Mouse (Mus musculus) small intestine, adult 2 months (tissue): ENCODE measurements around the gene Gsdmc4. TPM values are rescaled to one million over a fixed set of nuclear protein-coding genes. Genes with fewer than 3 reads are reported as not detected.
A peak's percentile ranks its signal among the peaks of the same experiment; 100 is the strongest.
"Not testable (repeated sequence)": the region's sequence is repeated elsewhere in the genome, so short reads cannot be mapped to it uniquely, and the experiment has no call there.

ENCODE experiments used
- H3K27ac ChIP-seq: fragments of 200-500 bp; 2 replicates; pipeline ENCODE4 v1.5.1; 2012; ENCODE audit warnings: low read depth, low read length, control low read depth, inconsistent platforms; ENCODE audit not compliant: insufficient read depth
- H3K27me3 ChIP-seq: fragments of 200-500 bp; 2 replicates; pipeline ENCODE4 v1.6.1; 2012; ENCODE audit warnings: mild to moderate bottlenecking, moderate library complexity, low read length, inconsistent platforms; ENCODE audit not compliant: control insufficient read depth, insufficient read depth
- H3K36me3 ChIP-seq: fragments of 200-500 bp; 2 replicates; pipeline ENCODE4 v1.6.1; 2012; ENCODE audit warnings: mild to moderate bottlenecking, low read length, control low read depth, inconsistent platforms; ENCODE audit not compliant: control insufficient read depth, insufficient read depth
- H3K4me1 ChIP-seq: fragments of 200-500 bp; 2 replicates; pipeline ENCODE4 v1.6.1; 2012; ENCODE audit warnings: low read length, inconsistent platforms, mixed read lengths; ENCODE audit not compliant: control insufficient read depth, insufficient read depth, insufficient read length
- H3K4me3 ChIP-seq: fragments of 200-500 bp; 2 replicates; pipeline ENCODE4 v1.5.1; 2012; ENCODE audit warnings: low read depth, mild to moderate bottlenecking, control low read depth, inconsistent platforms, low read length, moderate library complexity
- CTCF ChIP-seq: fragments of 200-500 bp; IDR thresholded peaks from 2 replicates; pipeline ENCODE4 v1.5.1; 2012; ENCODE audit warnings: low read depth, mild to moderate bottlenecking, control low read depth, inconsistent platforms, low read length, moderate library complexity, mixed read lengths; ENCODE audit not compliant: insufficient replicate concordance, insufficient read length; ENCODE audit errors: extremely low read depth
- WGBS: fragments of 180-500 bp; shearing (Covaris S2); methylation state at CpG from one replicate; pipeline ENCODE4 v1.1.7; 2018; 5-methylcytosine and 5-hydroxymethylcytosine counted together
- polyA plus RNA-seq: library from polyadenylated mRNA; depleted of rRNA; stranded (reverse); fragments of >200 nt; gene quantifications from 2 replicates; pipeline ENCODE4 v1.2.3, GENCODE M21; 2012; rRNA removed

The Gsdmc4 gene
- polyA plus RNA-seq, 1 experiment: 30.6 TPM

DNA sequence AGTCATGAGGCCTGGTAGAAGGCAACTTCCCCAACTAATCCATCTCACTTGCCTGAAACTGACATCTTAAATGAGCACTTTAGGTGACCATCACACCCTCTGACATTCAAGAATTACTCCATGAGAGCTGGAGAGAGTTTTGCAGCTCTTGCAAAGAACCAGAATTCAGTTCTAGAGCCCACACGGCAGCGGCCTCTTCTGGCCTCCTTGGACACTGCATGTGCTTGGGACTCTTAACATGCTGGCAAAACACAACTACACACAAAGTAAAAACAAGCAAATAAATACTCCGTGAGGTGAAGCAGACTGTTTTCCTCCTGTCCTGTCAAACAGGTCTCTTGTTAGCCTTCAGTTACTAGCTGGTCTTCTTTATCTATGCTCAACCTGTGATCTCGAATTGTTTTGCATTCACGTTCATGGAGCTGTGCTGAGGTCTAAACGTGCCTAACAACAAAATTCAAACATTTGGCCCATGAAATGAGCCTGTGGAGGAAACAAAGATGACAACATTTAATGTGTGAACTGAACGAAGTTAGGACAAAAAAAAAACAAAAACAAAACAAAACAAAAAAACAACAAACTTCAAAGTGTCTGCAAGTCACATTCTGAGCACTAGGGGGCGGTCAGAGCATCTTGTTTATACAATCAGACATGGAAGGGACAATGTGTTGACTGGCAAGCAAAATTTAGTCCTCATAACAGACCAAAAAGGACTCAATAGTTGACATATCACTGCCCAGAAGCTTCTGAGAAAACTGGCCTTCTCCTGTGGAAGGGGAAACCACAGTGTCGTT is 16.3 kb downstream of the Gsdmc4 start:
- not testable (repeated sequence) for H3K4me3 ChIP-seq, H3K36me3 ChIP-seq, H3K27me3 ChIP-seq, H3K4me1 ChIP-seq, H3K27ac ChIP-seq
- 19% methylated on average over 9 of the region's 9 CpGs for WGBS
- TF ChIP-seq CTCF: peak; percentile 71; the same call in 1 of the 2 replicates

GRCm38 (mm10) chr15:63888440-63888839 is 23.7 kb downstream of the Gsdmc4 start:
- not testable (repeated sequence) for H3K4me1 ChIP-seq, H3K4me3 ChIP-seq, H3K27ac ChIP-seq, H3K36me3 ChIP-seq, H3K27me3 ChIP-seq
- 66% methylated on average over 5 of the region's 5 CpGs for WGBS

DNA sequence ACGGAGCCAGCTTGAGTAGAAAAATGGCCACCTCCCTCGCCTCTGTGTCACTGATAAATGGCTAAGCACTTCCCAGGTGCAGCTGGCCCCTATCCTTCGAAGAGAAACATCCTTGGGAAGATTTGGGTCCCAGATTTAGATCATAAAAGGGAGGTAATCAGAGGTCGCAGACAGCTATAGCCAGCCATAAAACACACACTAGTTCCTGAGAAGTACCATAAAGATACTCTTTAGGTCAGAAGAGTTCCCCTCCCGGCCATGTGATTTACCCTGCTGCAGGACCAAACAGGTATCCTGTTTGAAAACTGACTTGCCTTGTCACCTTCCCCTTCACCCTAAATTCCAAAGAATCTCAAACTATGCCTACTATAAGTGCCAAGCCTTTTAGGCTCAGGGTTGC is 24.1 kb downstream of the Gsdmc4 start:
- H3K4me1 ChIP-seq, H3K27me3 ChIP-seq, H3K36me3 ChIP-seq, H3K4me3 ChIP-seq, H3K27ac ChIP-seq: not testable (repeated sequence)
- WGBS: no CpG with 5 or more reads among the region's 5 CpGs

DNA sequence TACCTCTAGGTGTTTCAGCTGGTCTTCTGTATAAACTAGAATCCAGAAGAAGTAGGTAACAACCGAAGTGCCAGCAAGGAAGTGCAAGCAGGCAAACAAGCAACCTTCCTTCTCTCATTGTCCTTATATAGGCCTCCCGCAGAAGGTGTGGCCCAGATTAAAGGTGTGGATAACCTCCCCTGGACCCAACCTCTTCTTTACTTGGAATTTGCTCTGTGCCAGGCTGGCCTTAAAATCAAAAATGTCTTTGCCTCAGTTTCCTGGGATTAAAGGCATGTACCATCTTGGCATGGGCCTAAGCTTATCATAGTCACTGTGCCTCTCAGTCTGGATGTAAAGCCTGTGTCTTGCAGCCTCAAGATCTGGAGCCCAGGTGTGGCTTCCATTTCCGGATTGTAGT is 33.6 kb downstream of the Gsdmc4 start, which contains the start of gene Gsdmc3:
Gene Gsdmc3 (minus strand): TSS at position 101 of the 400 bp plus-strand sequence.
- not testable (repeated sequence) for H3K27ac ChIP-seq, H3K4me3 ChIP-seq, H3K36me3 ChIP-seq, H3K27me3 ChIP-seq, H3K4me1 ChIP-seq
- WGBS: 81% methylated on average over 1 of the region's 3 CpGs

- H3K27me3 ChIP-seq, H3K4me1 ChIP-seq, H3K4me3 ChIP-seq, H3K27ac ChIP-seq, H3K36me3 ChIP-seq: not testable (repeated sequence)
Observed at GRCm38 (mm10) chr15:63876160-63876559, 35.9 kb downstream of the Gsdmc4 start.

DNA sequence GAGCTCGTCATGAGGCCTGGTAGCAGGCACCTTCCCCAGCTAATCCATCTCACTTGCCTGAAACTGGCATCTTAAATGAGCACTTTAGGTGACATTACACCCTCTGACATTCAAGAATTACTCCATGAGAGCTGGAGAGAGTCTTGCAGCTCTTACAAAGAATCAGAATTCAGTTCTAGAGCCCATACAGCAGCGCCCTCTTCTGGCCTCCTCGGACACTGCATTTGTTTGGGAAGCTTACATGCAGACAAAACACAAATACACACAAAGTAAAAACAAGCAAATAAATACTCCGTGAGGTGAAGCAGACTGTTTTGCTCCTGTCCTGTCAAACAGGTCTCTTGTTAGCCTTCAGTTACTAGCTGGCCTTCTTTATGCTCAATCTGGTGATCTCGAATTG is 50.1 kb downstream of the Gsdmc4 start:
- H3K4me1 ChIP-seq, H3K36me3 ChIP-seq, H3K4me3 ChIP-seq, H3K27me3 ChIP-seq, H3K27ac ChIP-seq: not testable (repeated sequence)
- WGBS: 38% methylated on average over 5 of the region's 5 CpGs
- TF ChIP-seq CTCF: peak; percentile 14; the same call in 1 of the 2 replicates

Other genes starting within 250 kb of the Gsdmc4 start
- 0.84 and 19.1 TPM in 2 replicates for gene Gsdmc2, start 67.1 kb downstream of the Gsdmc4 start, polyA plus RNA-seq
- 0.17 and 6.3 TPM in 2 replicates for gene Gsdmc3, start 33.7 kb downstream of the Gsdmc4 start, polyA plus RNA-seq
- gene Fam49b, start 148.2 kb upstream of the Gsdmc4 start, polyA plus RNA-seq: 8.7 and 13.3 TPM in 2 replicates